Mouse (Mus musculus) fibroblast of lung, adult 2 months (primary cell): Measurements from ENCODE around the gene Kremen2.
A peak's percentile ranks its signal among the peaks of the same experiment; 100 is the strongest.

ENCODE experiments used
- DNase-seq: peaks from one replicate; pipeline ENCODE4 v3.0.0-alpha.2; 2011; ENCODE audit warnings: low read depth

The Kremen2 gene

GRCm38 (mm10) chr17:23734341-23734740 is 11.3 kb downstream of the Kremen2 start:
- peak; percentile 42 for DNase-seq

GRCm38 (mm10) chr17:23730441-23730840 is 15.2 kb downstream of the Kremen2 start:
- no peak for DNase-seq

- DNase-seq: no peak
Measured at GRCm38 (mm10) chr17:23726758-23727142, 18.9 kb downstream of the Kremen2 start.

DNA sequence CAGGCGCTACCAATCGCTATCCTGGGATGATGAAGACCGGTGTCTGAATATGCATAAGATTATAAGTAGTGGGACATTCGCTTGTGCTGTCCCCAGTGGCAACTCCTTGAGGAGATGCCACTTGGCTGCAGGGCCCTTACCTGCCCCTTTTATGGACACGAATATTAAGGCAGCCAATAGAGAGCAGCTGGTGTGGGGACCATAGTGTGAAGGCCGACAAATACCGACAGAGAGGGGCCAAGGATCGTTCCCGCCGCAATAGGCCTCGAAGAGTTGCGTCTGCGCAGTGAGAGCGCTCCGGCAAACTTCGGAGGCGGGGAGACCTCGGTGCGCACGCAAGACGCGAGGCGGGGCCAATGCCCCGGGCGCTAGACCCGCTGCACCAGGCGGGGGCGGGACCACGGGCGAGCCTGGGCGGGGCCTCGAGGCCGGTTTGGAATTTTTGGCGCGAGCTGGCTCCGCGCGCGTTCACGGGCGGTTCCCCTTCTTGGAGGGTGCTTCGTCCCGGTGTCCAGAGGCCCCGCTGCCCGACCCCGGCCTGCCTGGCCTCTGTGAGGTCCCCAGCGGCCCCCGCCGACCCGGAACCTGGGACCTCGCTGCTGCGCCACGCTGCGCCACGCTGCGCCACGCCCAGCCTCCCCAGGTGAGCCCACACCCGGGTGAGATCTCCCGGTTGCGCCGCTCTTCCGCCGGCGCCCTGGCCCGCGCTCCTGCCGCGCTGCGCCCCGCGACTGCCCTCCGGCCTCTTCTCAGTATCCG is 19.5 kb downstream of the Kremen2 start, which contains the start of gene Pkmyt1:
Pkmyt1 (plus strand) TSS at position 338 of the 759 bp plus-strand sequence.
- DNase-seq: peak; percentile 66

DNA sequence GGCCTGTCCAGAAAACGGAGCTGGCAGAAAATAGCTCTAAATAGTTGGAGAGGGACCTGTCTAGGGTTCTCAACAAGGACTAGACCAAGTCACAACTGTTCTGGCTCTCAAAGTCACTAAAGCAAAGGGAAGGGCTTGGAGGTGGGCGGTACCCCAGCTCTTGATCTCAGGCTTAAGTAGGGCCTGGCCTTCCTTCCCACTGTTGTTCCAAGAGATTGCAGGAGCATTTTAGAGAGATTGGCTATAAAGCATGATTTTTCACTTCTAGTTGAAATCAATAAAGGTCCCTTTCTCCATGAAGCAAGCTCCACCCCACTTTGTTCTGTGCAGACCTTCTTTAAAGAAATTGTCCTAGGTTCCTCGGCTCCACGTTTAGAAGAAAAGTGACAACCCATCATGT is 20.2 kb downstream of the Kremen2 start:
- no peak for DNase-seq

DNA sequence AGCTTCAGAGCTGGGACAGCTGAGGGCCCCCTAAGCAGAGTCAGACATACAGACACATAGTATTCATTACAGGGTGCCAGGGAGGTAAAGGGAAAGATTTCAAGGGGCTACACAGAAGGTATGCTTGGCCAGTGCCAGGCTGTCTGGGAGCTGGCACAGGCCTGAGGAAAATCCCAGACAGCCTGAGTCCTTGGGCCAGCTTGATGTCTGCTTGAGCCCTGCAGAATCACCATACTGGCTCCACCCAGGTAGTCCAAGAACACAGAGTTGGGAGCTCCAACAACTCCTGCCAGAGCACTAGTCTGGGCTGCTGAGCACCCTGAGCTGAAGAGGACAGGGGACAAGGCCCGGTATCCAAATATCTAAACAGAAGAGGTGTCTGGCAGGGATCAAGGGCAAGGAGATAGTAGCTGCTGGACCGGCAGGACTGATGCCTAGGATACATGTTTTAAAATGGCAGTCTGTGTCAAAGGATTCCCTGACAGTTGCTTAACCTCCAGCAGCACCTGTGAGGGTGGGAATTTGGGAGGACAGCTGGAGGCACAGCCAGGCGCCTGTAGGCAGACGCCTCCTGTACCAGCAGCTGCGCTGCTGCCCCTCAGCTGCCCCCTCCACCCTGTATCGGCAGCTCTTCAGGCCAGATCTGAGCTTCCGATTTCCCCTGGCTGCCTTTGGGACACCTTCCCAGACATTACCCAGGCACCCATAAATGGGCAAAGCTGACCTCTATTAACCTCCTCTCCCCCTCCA is 23.1 kb downstream of the Kremen2 start, which contains the start of gene 1520401A03Rik:
1520401A03Rik (minus strand) TSS at position 408 of the 750 bp plus-strand sequence.
- no peak for DNase-seq

DNA sequence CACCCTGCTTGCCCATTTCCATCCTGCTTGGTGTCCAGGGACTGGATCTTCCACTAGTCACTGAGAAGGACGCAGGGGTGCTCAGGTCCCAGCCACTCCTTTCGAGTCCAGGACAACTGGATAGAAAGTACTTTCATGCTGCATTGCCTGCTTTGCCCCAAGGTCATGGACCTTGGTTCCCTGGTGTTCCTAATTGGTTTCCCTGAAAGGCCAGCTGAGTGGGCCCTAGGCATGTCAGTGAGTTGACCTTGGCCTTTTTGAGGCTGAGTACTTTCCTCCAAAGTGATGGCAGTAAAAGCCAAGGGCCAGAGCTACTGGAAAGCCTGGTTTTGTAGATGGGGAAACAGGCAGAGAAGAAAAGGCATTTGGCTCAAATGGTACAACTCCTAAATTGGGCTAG is 23.7 kb downstream of the Kremen2 start:
- no peak for DNase-seq

- no peak for DNase-seq
Measured at GRCm38 (mm10) chr17:23719455-23719854, 26.2 kb downstream of the Kremen2 start.

DNA sequence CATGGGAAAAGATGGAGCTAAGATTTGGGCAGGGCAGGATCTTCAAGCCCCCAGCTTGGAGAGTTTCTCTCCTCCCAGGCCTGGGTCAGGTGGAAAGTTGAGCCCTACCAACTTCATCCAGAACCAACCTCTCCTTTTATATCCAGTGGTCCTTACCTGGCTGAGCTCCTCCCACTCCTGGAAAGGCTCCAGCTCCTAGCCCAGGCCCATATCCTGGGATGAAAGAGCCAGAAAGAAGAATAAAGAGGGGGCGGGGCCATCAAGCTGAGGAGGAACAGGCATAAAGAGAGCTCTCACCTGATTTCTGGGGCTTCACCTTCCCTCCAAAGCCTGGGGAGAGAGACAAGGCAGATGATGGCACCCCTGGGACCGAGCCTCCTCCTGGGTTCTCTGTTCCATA is 28.6 kb downstream of the Kremen2 start:
- no peak for DNase-seq

DNA sequence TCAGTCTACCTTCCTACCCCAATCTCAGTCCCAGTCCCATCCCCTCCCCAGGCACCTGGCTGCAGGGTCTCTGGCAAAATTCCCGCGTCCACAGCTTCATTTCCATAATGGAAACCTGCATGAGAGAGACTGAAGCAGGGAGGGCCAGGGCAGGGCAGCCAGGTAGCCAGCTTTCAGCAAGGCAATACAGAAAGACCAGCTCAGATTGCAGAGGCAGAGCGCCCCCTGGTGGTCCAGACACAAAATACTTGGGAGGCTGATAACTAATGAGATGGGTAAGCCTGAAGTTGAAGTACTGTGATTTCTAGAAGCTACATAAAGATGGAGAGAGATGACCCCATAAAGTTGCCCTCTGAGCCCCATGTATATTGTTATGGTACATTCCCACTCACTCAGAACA is 39.4 kb downstream of the Kremen2 start:
- peak; percentile 29 for DNase-seq

- no peak for DNase-seq
Measured at GRCm38 (mm10) chr17:23705525-23706104, 40.0 kb downstream of the Kremen2 start.

DNA sequence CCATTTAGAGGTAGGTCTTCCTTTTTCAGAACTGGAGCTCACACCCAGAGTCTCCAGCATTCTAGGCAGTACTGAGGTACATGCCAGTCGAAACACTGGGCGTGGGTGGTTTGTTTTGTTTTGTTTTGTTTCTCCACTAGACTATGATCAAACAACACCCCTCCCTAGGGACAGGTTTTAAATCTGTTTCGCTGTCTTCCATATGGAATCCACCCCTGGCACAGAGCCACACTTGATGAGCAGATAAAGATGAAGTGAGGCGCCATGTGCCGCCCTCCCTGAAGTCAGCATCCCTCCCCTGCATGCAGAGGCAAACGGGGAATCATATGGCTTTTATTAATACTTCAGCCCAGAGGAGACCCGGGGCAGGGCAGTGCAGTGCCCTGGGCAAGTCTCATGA is 40.9 kb downstream of the Kremen2 start:
- no peak for DNase-seq

DNA sequence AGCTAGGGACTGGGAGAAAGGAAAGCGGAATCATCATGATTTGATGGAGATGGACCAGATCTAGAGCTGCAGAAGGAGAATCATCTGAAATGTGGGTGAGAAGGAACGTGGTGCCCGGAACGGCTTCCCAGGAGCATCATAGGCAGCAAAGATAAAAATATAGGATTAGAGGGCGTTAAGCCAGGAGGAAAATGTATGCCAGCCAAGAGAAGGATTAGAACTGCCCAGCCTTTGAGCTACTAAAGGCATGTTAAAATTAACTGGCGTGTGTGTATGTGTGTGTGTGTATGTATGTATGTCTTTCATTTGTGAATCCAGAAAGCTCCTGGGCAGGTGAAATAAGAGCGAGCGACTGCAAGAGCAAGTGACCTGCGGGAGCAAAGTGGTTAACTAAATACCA is 42.3 kb downstream of the Kremen2 start:
- DNase-seq: no peak

- DNase-seq: peak; percentile 81
Measured at GRCm38 (mm10) chr17:23700079-23700478, 45.6 kb downstream of the Kremen2 start.

DNA sequence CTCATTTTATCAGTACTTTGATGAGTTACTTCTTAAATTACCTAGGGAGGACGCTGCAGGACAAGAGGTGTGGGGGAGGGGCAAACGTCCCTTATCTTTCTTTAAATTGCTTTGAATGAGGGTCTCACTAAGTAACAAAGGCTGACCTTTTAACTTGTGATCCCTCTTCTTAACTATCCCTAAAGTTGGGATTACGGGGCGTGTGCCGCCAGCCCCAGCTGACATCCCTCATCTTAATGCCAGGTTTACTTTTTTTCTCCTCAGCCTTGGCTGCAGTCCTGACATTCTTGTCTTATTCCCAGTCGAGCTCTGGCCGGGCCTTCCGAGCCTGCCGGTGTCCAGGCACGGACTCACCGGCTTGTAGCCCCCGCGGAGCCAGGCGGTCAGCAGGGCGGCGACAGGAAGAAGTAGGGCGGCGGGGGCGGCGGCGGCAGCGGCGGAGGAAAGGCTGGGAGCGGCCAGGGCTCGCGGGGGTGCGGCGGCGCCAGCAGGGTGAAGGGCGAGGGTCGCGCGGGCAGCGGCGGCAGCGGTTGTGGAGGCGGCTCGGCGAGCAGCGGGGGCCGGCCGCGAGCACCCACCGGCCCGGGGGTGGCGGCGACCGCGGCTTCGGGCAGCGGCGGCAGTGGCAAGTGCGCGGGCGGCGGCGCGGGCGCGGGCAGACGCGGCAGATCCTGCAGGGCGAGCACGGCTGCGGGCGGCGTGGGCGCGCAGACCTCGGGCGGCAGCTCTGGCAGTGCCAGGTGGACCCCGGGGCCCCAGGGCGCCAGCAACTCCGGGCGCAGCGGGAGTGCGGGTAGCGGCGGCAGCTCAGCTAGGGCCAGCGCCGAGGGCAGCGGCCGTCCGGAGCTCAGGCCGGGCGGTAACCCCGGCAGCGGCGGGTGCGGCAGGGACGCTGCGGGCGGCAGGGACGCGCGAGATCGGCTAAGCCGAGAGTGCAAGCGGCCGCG is 46.2 kb downstream of the Kremen2 start:
- DNase-seq: no peak

- no peak for DNase-seq
Measured at GRCm38 (mm10) chr17:23695801-23696200, 49.8 kb downstream of the Kremen2 start.

- DNase-seq: no peak
Measured at GRCm38 (mm10) chr17:23694491-23694890, 51.1 kb downstream of the Kremen2 start.
